Mouse (Mus musculus) fat pad, adult 2 months (tissue): ENCODE results near the gene Mcur1.

Source experiments
- DNase-seq: peaks from one replicate; pipeline ENCODE4 v3.0.0-alpha.2; 2011; ENCODE audit warnings: low read depth, low spot score; ENCODE audit errors: extremely low read depth

Gene Mcur1

GRCm38 (mm10) chr13:43559711-43560457, at the start of gene Mcur1:
Mcur1 (minus strand) TSS chr13:43560191.
- no peak for DNase-seq

- DNase-seq = no peak
Measured at GRCm38 (mm10) chr13:43608854-43609253, 48.9 kb upstream of the Mcur1 start.

GRCm38 (mm10) chr13:43603042-43603441, 43.1 kb upstream of the Mcur1 start:
- no peak for DNase-seq

GRCm38 (mm10) chr13:43602440-43602839, 42.4 kb upstream of the Mcur1 start:
- DNase-seq = no peak

- no peak for DNase-seq
Measured at GRCm38 (mm10) chr13:43600967-43601366, 41.0 kb upstream of the Mcur1 start.

GRCm38 (mm10) chr13:43595896-43596295, 35.9 kb upstream of the Mcur1 start:
- DNase-seq = no peak

GRCm38 (mm10) chr13:43592681-43593068, 32.7 kb upstream of the Mcur1 start:
- no peak for DNase-seq

GRCm38 (mm10) chr13:43591828-43592680, 32.1 kb upstream of the Mcur1 start:
- DNase-seq = no peak

GRCm38 (mm10) chr13:43587844-43588840, 28.2 kb upstream of the Mcur1 start:
- DNase-seq = no peak

- DNase-seq = no peak
Measured at GRCm38 (mm10) chr13:43586966-43587365, 27.0 kb upstream of the Mcur1 start.

- no peak for DNase-seq
Measured at GRCm38 (mm10) chr13:43585335-43585734, 25.3 kb upstream of the Mcur1 start.

- DNase-seq = no peak
Measured at GRCm38 (mm10) chr13:43583504-43583903, 23.5 kb upstream of the Mcur1 start.

GRCm38 (mm10) chr13:43582961-43583360, 23.0 kb upstream of the Mcur1 start:
- no peak for DNase-seq

GRCm38 (mm10) chr13:43580661-43581060, 20.7 kb upstream of the Mcur1 start:
- no peak for DNase-seq

- DNase-seq = no peak
Measured at GRCm38 (mm10) chr13:43579740-43580139, 19.7 kb upstream of the Mcur1 start.

GRCm38 (mm10) chr13:43577766-43578165, 17.8 kb upstream of the Mcur1 start:
- no peak for DNase-seq

- DNase-seq = no peak
Measured at GRCm38 (mm10) chr13:43577254-43577653, 17.3 kb upstream of the Mcur1 start.

GRCm38 (mm10) chr13:43575431-43575830, 15.4 kb upstream of the Mcur1 start:
- no peak for DNase-seq

- DNase-seq = no peak
Measured at GRCm38 (mm10) chr13:43573979-43574378, 14.0 kb upstream of the Mcur1 start.

GRCm38 (mm10) chr13:43567141-43567891, 7.3 kb upstream of the Mcur1 start:
- DNase-seq = no peak
